Mouse (Mus musculus): Measurements from ENCODE around the gene Samd14. TPM values are rescaled to one million over a fixed set of nuclear protein-coding genes. Genes with fewer than 3 reads are reported as not detected.

The Samd14 gene
- polyA plus RNA-seq, 1 experiment from 2014 or later = 22.8 TPM

GRCm38 (mm10) chr11:94991641-94992479 lies 17.8 kb upstream of the Samd14 start:
- H3K36me3 ChIP-seq (ENCODE audit: control insufficient read depth, insufficient read depth, low read length) = peaks cover 9% of the 10 kb centered on the region
- H3K9me3 ChIP-seq (ENCODE audit: control insufficient read depth, low read depth, low read length) = no peaks in the 10 kb centered on the region
- peak overlapping the region; percentile 87 for H3K9ac ChIP-seq (replicated peaks; ENCODE audit: low read depth, low read length)
- peak overlapping the region; percentile 74 for H3K4me3 ChIP-seq (ENCODE audit: low read depth, low read length)
- WGBS = under 1% methylated on average over 96 of the region's 99 CpGs
- H3K4me2 ChIP-seq (replicated peaks; ENCODE audit: low read depth, low read length) = peak overlapping the region; percentile 75
- peaks cover 58% of the 10 kb centered on the region for H3K4me1 ChIP-seq (ENCODE audit: control insufficient read depth, insufficient read depth, low read length)
- ATAC-seq (ENCODE audit: insufficient number of reproducible peaks, insufficient read depth, low FRiP score, low read depth) = no peak
- H3K27me3 ChIP-seq (ENCODE audit: control insufficient read depth, insufficient read depth, low read length) = no peaks in the 10 kb centered on the region
- peak overlapping the region; percentile 86 for H3K27ac ChIP-seq (ENCODE audit: low read length)

- no peaks in the 10 kb centered on the region for H3K27me3 ChIP-seq (ENCODE audit: control insufficient read depth, insufficient read depth, low read length)
- ATAC-seq (ENCODE audit: insufficient number of reproducible peaks, insufficient read depth, low FRiP score, low read depth) = no peak
- peak overlapping the region; percentile 59; the same call in 1 of the 2 replicates for H3K27ac ChIP-seq (ENCODE audit: low read length)
- H3K9ac ChIP-seq (replicated peaks; ENCODE audit: low read depth, low read length) = peak overlapping the region; percentile 87
- H3K4me1 ChIP-seq (ENCODE audit: control insufficient read depth, insufficient read depth, low read length) = peaks cover 53% of the 10 kb centered on the region
- peak overlapping the region; percentile 74 for H3K4me3 ChIP-seq (ENCODE audit: low read depth, low read length)
- H3K36me3 ChIP-seq (ENCODE audit: control insufficient read depth, insufficient read depth, low read length) = peaks cover 14% of the 10 kb centered on the region
- H3K4me2 ChIP-seq (replicated peaks; ENCODE audit: low read depth, low read length) = peak overlapping the region; percentile 75
- no peaks in the 10 kb centered on the region for H3K9me3 ChIP-seq (ENCODE audit: control insufficient read depth, low read depth, low read length)
- 1% methylated on average over 20 of the region's 20 CpGs for WGBS
Observed at GRCm38 (mm10) chr11:94992480-94992753, 17.3 kb upstream of the Samd14 start.

DNA sequence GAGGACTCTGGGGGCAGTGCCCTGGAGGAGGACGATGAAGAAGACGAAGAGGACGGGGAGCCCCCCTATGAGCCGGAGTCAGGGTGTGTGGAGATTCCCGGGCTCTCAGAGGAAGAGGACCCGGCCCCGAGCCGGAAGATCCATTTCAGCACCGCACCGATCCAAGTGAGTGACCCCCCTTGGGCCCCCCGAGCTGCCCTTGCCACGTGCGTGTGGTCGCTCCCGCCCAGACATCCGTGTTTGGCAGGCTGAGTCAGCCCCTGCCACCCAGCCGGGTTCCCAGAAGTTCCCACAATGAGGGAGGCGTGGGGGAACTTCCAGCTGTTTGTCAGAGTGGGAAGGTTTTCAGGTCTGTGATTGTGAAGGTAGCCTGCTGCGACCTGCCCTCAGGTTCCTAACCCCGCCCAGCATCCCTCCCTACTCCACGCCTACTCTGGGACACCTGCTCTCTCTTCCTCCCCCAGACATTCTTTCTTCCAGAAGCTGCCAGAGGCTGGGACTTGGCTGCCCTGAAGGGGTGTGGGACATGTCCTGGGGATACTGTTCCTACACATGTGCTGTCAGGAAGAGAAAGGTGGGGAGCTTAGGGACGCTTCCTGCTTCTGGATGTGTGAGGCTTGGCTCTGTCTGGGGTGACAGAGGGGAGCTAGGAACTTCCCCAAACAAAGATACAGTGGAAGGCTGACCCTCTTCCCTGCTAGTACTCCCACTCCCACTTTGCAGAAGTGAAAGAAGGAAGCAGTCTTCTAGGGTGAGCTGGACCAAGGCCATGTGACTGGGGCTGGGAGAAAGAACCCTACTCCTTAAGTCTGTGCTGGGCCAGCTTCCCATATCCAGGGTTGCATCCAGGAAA lies 16.7 kb upstream of the Samd14 start:
- H3K9ac ChIP-seq (replicated peaks; ENCODE audit: low read depth, low read length) = peak overlapping the region; percentile 87
- H3K4me3 ChIP-seq (ENCODE audit: low read depth, low read length) = peak overlapping the region; percentile 74
- H3K27me3 ChIP-seq (ENCODE audit: control insufficient read depth, insufficient read depth, low read length) = no peaks in the 10 kb centered on the region
- peak; percentile 19; the same call in 1 of the 2 replicates for ATAC-seq (ENCODE audit: insufficient number of reproducible peaks, insufficient read depth, low FRiP score, low read depth)
- WGBS = under 1% methylated on average over 20 of the region's 22 CpGs
- no peaks in the 10 kb centered on the region for H3K9me3 ChIP-seq (ENCODE audit: control insufficient read depth, low read depth, low read length)
- peaks cover 52% of the 10 kb centered on the region for H3K4me1 ChIP-seq (ENCODE audit: control insufficient read depth, insufficient read depth, low read length)
- H3K27ac ChIP-seq (ENCODE audit: low read length) = peak overlapping the region; percentile 59; the same call in 1 of the 2 replicates
- H3K36me3 ChIP-seq (ENCODE audit: control insufficient read depth, insufficient read depth, low read length) = peaks cover 20% of the 10 kb centered on the region
- peak overlapping the region; percentile 75 for H3K4me2 ChIP-seq (replicated peaks; ENCODE audit: low read depth, low read length)

DNA sequence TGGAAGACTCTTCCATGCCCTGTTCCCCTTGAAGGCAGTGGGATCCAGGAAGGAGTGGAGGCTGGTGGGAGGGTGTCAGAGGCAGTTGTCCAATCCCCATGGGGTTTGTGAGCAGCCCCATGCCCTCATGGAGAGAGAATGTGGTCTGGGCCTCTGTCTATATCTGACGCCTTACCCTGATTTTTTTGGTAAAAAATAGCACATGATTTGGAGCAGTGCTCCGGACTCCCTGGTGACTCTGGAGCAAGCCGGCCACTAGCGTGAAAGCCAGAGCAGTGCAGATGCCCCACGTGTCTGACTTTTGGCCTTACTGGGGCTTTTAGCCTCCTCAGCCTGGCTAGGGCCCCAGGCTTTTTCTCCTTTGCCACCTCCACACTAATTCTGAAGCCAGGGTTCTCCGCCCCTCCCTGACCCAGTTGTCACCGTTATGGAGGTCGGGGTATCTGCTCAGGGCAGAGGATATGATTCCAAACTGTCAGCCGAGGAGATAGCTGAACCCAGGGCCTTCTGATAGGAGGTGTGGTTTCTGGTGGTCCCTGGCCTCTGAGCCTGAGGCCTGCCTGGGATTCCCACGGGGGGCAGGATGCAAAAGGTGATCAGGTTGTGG lies 15.4 kb upstream of the Samd14 start:
- Histone ChIP-seq H3K4me2 (replicated peaks; ENCODE audit: low read depth, low read length) (peak overlapping the region; percentile 75), H3K4me3 (ENCODE audit: low read depth, low read length) (peak overlapping the region; percentile 74), H3K27me3 (ENCODE audit: control insufficient read depth, insufficient read depth, low read length) (no peaks in the 10 kb centered on the region), H3K27ac (ENCODE audit: low read length) (no peak overlapping the region), H3K9ac (replicated peaks; ENCODE audit: low read depth, low read length) (peak overlapping the region; percentile 87; the same call in 1 of the 2 replicates), H3K36me3 (ENCODE audit: control insufficient read depth, insufficient read depth, low read length) (peaks cover 26% of the 10 kb centered on the region), H3K9me3 (ENCODE audit: control insufficient read depth, low read depth, low read length) (no peaks in the 10 kb centered on the region), H3K4me1 (ENCODE audit: control insufficient read depth, insufficient read depth, low read length) (peaks cover 39% of the 10 kb centered on the region)
- 37% methylated on average over 10 of the region's 10 CpGs for whole genome bisulfite sequencing
- ATAC-seq (ENCODE audit: insufficient number of reproducible peaks, insufficient read depth, low FRiP score, low read depth) = no peak

DNA sequence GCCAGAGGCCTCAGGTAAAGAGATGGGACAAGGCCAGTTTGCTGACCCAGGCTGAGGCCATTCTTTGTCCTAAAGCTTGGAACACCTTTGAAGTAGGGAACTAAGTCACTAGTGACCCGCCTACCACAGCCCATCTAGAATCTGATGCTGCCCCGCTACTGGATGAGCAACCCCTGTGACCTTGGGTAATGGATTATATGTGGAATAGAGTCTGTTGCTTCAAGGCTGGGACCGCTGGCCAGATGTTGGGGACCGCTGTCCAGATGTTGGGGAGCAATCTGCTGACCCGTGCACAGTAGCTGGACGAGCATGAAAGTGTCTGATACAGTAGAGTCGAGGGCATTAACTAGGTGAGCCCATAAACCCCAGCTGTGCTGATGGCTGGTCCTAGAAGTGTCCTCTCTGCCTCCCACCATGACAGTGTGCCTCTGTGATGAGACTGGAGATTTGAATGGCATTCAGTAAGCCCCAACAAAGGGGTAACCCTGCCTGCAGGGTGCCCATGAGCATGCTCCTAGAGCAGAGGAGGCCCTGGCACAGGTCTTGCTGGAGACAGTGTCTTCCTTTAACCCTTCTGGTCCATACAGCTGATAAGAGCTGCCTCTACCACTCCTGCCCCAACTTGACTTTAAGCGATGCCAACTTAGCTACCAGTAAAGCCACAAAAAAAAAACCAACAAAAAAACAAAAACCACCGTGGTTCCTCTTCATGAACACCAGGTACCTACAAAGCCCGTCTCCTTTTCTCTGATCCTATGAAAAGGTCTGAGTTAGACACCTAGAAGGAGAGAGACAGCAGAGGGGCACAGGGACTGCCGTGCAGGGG lies 14.5 kb upstream of the Samd14 start:
- no peak for ATAC-seq (ENCODE audit: insufficient number of reproducible peaks, insufficient read depth, low FRiP score, low read depth)
- Histone ChIP-seq H3K36me3 (ENCODE audit: control insufficient read depth, insufficient read depth, low read length) (peaks cover 29% of the 10 kb centered on the region), H3K4me2 (replicated peaks; ENCODE audit: low read depth, low read length) (peak overlapping the region; percentile 75), H3K9ac (replicated peaks; ENCODE audit: low read depth, low read length) (no peak overlapping the region), H3K27me3 (ENCODE audit: control insufficient read depth, insufficient read depth, low read length) (no peaks in the 10 kb centered on the region), H3K9me3 (ENCODE audit: control insufficient read depth, low read depth, low read length) (no peaks in the 10 kb centered on the region), H3K4me3 (ENCODE audit: low read depth, low read length) (peak overlapping the region; percentile 74), H3K27ac (ENCODE audit: low read length) (no peak overlapping the region), H3K4me1 (ENCODE audit: control insufficient read depth, insufficient read depth, low read length) (peaks cover 35% of the 10 kb centered on the region)
- 81% methylated on average over 11 of the region's 11 CpGs for WGBS

GRCm38 (mm10) chr11:94996101-94996500 lies 13.6 kb upstream of the Samd14 start:
- no peak overlapping the region for H3K27ac ChIP-seq (ENCODE audit: low read length)
- WGBS = 83% methylated on average over 8 of the region's 8 CpGs
- H3K27me3 ChIP-seq (ENCODE audit: control insufficient read depth, insufficient read depth, low read length) = no peaks in the 10 kb centered on the region
- no peak overlapping the region for H3K4me2 ChIP-seq (replicated peaks; ENCODE audit: low read depth, low read length)
- H3K4me3 ChIP-seq (ENCODE audit: low read depth, low read length) = no peak overlapping the region
- H3K9me3 ChIP-seq (ENCODE audit: control insufficient read depth, low read depth, low read length) = no peaks in the 10 kb centered on the region
- H3K4me1 ChIP-seq (ENCODE audit: control insufficient read depth, insufficient read depth, low read length) = peaks cover 37% of the 10 kb centered on the region
- peaks cover 34% of the 10 kb centered on the region for H3K36me3 ChIP-seq (ENCODE audit: control insufficient read depth, insufficient read depth, low read length)
- no peak overlapping the region; the same call in 1 of the 2 replicates for H3K9ac ChIP-seq (replicated peaks; ENCODE audit: low read depth, low read length)
- ATAC-seq (ENCODE audit: insufficient number of reproducible peaks, insufficient read depth, low FRiP score, low read depth) = no peak

DNA sequence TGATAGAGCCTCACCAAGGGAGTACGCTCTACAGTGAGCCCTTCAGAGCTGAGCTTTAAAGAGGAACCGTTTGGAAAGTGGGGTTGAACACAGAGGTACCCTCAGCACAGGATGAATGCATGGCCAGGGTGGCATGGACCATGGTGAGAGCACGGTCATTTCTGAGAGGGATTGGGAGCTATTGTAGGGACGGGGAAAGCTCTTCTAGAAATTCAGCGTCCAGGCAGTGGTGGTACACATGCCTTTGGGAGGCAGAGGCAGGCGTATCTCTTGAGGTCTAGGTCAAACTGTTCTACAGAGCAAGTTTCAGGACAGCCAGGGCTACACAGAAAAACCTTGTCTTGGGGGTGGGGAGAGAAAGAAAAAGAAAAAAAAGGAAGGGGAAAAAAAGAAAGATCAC lies 12.7 kb upstream of the Samd14 start:
- Histone ChIP-seq H3K27ac (ENCODE audit: low read length) (no peak overlapping the region), H3K36me3 (ENCODE audit: control insufficient read depth, insufficient read depth, low read length) (peaks cover 41% of the 10 kb centered on the region), H3K27me3 (ENCODE audit: control insufficient read depth, insufficient read depth, low read length) (no peaks in the 10 kb centered on the region), H3K4me3 (ENCODE audit: low read depth, low read length) (no peak overlapping the region), H3K9ac (replicated peaks; ENCODE audit: low read depth, low read length) (no peak overlapping the region), H3K9me3 (ENCODE audit: control insufficient read depth, low read depth, low read length) (no peaks in the 10 kb centered on the region), H3K4me2 (replicated peaks; ENCODE audit: low read depth, low read length) (no peak overlapping the region), H3K4me1 (ENCODE audit: control insufficient read depth, insufficient read depth, low read length) (peaks cover 37% of the 10 kb centered on the region)
- WGBS = 89% methylated on average over 6 of the region's 6 CpGs
- no peak for ATAC-seq (ENCODE audit: insufficient number of reproducible peaks, insufficient read depth, low FRiP score, low read depth)
